Mouse (Mus musculus) lung, adult 2 months (tissue): ENCODE measurements around the gene Exoc3l2.

Experiments used
- CTCF ChIP-seq: fragments of 200-500 bp; IDR thresholded peaks from 2 replicates; pipeline ENCODE4 v1.5.1; 2011; ENCODE audit warnings: mild to moderate bottlenecking, low read length, control low read depth; ENCODE audit not compliant: insufficient read depth
- POLR2A ChIP-seq: fragments of 200-500 bp; IDR thresholded peaks from 2 replicates; pipeline ENCODE4 v1.6.1; 2011; ENCODE audit warnings: low read depth, mild to moderate bottlenecking, control low read depth, low read length, borderline replicate concordance; ENCODE audit errors: extremely low read depth

- no peak for TF ChIP-seq CTCF
- no peak for TF ChIP-seq POLR2A
Measured at GRCm38 (mm10) chr7:19458072-19458486, 5.1 kb upstream of the Exoc3l2 start.
